Mouse (Mus musculus): ENCODE measurements around the gene Eps8l2. TPM values are rescaled to one million over a fixed set of nuclear protein-coding genes. Genes with fewer than 3 reads are reported as not detected.

Eps8l2 gene
- total RNA-seq (2022), result 1 to 10 TPM; 3.6 to 7.2 (median 6.4) TPM

- no peak for DNase-seq (ENCODE audit: low spot score in 2 of 2)
Observed at GRCm38 (mm10) chr7:141338576-141339131, at the start of gene Eps8l2. Eps8l2 (plus strand) TSS chr7:141338880.

GRCm38 (mm10) chr7:141291921-141292582, 46.6 kb upstream of the Eps8l2 start, which contains the start of gene Drd4:
Drd4 (plus strand) TSS chr7:141292006.
- no peak for DNase-seq (ENCODE audit: low spot score in 2 of 2)

GRCm38 (mm10) chr7:141292583-141293388, 45.9 kb upstream of the Eps8l2 start:
- DNase-seq (ENCODE audit: low spot score in 2 of 2), result no peak

GRCm38 (mm10) chr7:141293852-141294471, 44.7 kb upstream of the Eps8l2 start:
- DNase-seq (ENCODE audit: low spot score in 2 of 2), result no peak

GRCm38 (mm10) chr7:141294479-141294878, 44.2 kb upstream of the Eps8l2 start:
- DNase-seq (ENCODE audit: low spot score in 2 of 2), result no peak

GRCm38 (mm10) chr7:141297926-141298650, 40.6 kb upstream of the Eps8l2 start:
- no peak for DNase-seq (ENCODE audit: low spot score in 2 of 2)

GRCm38 (mm10) chr7:141299175-141299574, 39.5 kb upstream of the Eps8l2 start:
- DNase-seq (ENCODE audit: low spot score in 2 of 2), result no peak

GRCm38 (mm10) chr7:141301386-141301785, 37.3 kb upstream of the Eps8l2 start:
- DNase-seq (ENCODE audit: low spot score in 2 of 2), result no peak

GRCm38 (mm10) chr7:141302702-141303268, 35.9 kb upstream of the Eps8l2 start:
- DNase-seq (ENCODE audit: low spot score in 2 of 2), result no peak

GRCm38 (mm10) chr7:141304537-141304936, 34.1 kb upstream of the Eps8l2 start:
- DNase-seq (ENCODE audit: low spot score in 2 of 2), result no peak

GRCm38 (mm10) chr7:141314416-141314815, 24.3 kb upstream of the Eps8l2 start:
- DNase-seq (ENCODE audit: low spot score in 2 of 2), result no peak

GRCm38 (mm10) chr7:141315076-141315475, 23.6 kb upstream of the Eps8l2 start:
- no peak for DNase-seq (ENCODE audit: low spot score in 2 of 2)

GRCm38 (mm10) chr7:141315974-141316373, 22.7 kb upstream of the Eps8l2 start:
- no peak for DNase-seq (ENCODE audit: low spot score in 2 of 2)

GRCm38 (mm10) chr7:141317619-141318132, 21.0 kb upstream of the Eps8l2 start:
- DNase-seq (ENCODE audit: low spot score in 2 of 2), result no peak

GRCm38 (mm10) chr7:141319446-141319845, 19.2 kb upstream of the Eps8l2 start:
- no peak for DNase-seq (ENCODE audit: low spot score in 2 of 2)

- no peak for DNase-seq (ENCODE audit: low spot score in 2 of 2)
Observed at GRCm38 (mm10) chr7:141324686-141325085, 14.0 kb upstream of the Eps8l2 start.

GRCm38 (mm10) chr7:141326546-141327446, 11.9 kb upstream of the Eps8l2 start:
- DNase-seq (ENCODE audit: low spot score in 2 of 2), result peak in 1 of 2 experiments; percentile 39

GRCm38 (mm10) chr7:141327469-141328372, 11.0 kb upstream of the Eps8l2 start, which contains the start of the genes Deaf1 and Tmem80:
Deaf1 (minus strand) TSS chr7:141327690.
Tmem80 (plus strand) TSS chr7:141327739.
- DNase-seq (ENCODE audit: low spot score in 2 of 2), result peak; percentile 99 to 100

Data from layer of hippocampus, adult 8-10 months (tissue).